Mouse (Mus musculus): ENCODE measurements around the gene Gper1. TPM values are rescaled to one million over a fixed set of nuclear protein-coding genes. Genes with fewer than 3 reads are reported as not detected.

Gper1 gene
- polyA plus RNA-seq, 1 experiment: not detected

DNA sequence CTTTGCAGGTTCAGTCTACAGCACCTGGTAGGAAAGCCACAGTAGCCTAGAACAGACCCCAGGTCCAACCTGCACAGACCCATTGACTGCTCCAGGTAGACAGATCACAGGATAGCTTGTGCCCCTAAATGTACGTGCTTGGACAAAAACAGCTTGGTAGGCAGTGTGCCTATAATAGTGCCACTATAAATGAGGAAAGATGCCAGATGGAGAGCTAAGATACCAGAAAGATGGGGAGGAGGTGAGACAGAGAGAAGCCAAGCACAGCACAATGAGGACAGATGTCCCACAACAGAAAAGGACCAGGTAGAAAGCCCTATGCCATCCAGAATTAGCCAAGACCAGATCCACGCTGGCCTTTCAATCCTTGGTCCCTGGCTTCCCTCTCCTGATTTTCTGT is 20.8 kb upstream of the Gper1 start:
- Histone ChIP-seq H3K36me3 (replicated peaks; ENCODE audit: low read length) (peaks cover 52% of the 10 kb centered on the region), H3K4me1 (peaks cover 98% of the 10 kb centered on the region)
- TF ChIP-seq GATA1 (IDR thresholded peaks at IDR 0.05; ENCODE audit: borderline replicate concordance, low read length): no peak
- TF ChIP-seq FLI1 (IDR thresholded peaks at IDR 0.05; ENCODE audit: low read length): no peak

DNA sequence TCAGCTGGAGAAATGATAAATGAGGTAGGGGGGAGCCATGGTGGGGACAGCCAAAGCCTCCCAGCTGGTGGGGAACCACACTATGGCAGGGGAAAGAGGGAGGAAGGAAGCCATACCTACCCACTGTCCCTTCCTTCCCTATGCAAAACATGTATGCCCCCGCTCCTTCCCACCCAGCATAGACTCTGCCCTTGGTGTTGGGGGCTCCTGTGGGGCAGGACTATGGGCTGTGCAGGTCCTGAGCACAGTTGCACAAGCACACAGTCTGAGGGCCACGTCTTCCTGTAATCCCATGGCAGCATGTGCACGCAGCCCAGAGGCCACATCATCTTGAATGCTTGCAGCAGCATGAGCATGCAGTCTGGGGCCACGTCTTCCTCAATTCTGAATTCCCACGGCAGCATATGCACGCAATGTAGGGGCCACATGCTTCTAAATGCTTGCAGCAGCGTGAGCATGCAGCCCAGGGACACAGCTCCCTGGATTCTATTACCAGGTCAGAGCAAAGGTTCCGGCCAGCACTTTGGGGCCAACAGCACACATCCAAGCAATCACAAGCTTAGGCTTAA is 19.2 kb upstream of the Gper1 start:
- peaks cover 50% of the 10 kb centered on the region for H3K36me3 ChIP-seq (replicated peaks; ENCODE audit: low read length)
- no peaks in the 10 kb centered on the region for H3K9me3 ChIP-seq
- peaks cover 98% of the 10 kb centered on the region for H3K4me1 ChIP-seq
- no peaks in the 10 kb centered on the region for H3K27me3 ChIP-seq (replicated peaks)
- peak overlapping the region; percentile 90 for H3K4me3 ChIP-seq (replicated peaks)
- no peak for TF ChIP-seq GATA1 (IDR thresholded peaks at IDR 0.05; ENCODE audit: borderline replicate concordance, low read length)
- no peak for TF ChIP-seq FLI1 (IDR thresholded peaks at IDR 0.05; ENCODE audit: low read length)

More for the DNA sequence above, 20.8 kb upstream of the Gper1 start:
- no peaks in the 10 kb centered on the region for H3K27me3 ChIP-seq (replicated peaks)
- no peaks in the 10 kb centered on the region for H3K9me3 ChIP-seq
- no peak overlapping the region for H3K4me3 ChIP-seq (replicated peaks)

DNA sequence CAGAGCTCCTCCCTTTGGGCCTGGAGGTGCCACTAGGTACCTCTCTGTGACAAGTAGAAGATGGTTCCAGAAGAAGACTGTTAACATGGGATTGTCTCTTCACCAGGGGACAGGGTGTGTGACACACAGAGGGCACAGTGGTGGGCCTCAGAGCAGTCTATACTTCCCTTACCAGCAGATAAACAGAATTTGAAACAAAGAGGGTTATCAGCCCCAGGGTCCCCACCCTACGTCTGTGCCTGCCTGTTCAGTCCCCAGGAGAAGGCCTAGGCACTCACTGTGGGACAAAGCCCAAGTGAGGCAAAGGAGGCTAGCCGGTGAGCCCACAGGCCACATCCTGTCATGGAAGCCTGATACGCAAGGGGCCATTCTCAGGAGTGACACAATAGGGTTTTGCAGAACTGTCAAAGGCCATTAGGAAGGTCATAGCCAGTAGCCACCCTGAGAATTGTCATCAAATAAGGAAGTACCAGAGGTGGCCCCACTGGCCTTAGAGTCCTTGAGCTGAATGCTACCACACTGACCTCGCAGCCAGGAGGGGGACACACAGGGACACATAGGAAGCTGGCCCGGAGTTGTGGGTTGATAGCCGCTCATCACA is 18.1 kb upstream of the Gper1 start, which contains the start of gene C130050O18Rik:
Gene C130050O18Rik (plus strand): TSS at position 480 of the 601 bp plus-strand sequence.
- TF ChIP-seq GATA1 (IDR thresholded peaks at IDR 0.05; ENCODE audit: borderline replicate concordance, low read length) (0 out of 3 replicates have a peak, but pooled peaks have one; percentile 10), FLI1 (IDR thresholded peaks at IDR 0.05; ENCODE audit: low read length) (no peak)
- H3K4me3 ChIP-seq (replicated peaks): peak within 1 kb of the TSS; percentile 90

DNA sequence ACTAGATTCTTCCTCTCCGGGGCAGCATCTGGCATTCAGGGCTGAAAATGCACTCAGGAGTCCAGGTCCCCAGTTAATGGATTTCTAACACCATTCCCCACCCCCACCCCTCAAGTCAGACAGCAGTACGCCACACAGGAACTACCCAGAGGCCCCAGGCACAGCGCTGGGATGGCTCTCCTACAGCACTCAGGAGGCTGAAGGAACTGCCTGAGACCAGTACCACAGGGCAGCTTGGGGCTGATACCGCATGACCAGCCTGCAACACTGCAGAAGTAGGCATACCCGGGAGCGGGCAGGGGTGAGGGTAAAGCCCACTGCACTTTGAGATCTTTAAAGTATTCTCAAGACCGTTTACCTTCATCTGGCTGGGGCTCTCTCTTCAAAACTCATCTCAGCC is 17.5 kb upstream of the Gper1 start:
- peaks cover 51% of the 10 kb centered on the region for H3K36me3 ChIP-seq (replicated peaks; ENCODE audit: low read length)
- H3K4me3 ChIP-seq (replicated peaks): peak overlapping the region; percentile 90

More for the DNA sequence above, 18.1 kb upstream of the Gper1 start, which contains the start of gene C130050O18Rik:
- no peaks in the 10 kb centered on the region for H3K9me3 ChIP-seq
- H3K27me3 ChIP-seq (replicated peaks): no peaks in the 10 kb centered on the region
- peaks cover 51% of the 10 kb centered on the region for H3K36me3 ChIP-seq (replicated peaks; ENCODE audit: low read length)
- peaks cover 98% of the 10 kb centered on the region for H3K4me1 ChIP-seq

DNA sequence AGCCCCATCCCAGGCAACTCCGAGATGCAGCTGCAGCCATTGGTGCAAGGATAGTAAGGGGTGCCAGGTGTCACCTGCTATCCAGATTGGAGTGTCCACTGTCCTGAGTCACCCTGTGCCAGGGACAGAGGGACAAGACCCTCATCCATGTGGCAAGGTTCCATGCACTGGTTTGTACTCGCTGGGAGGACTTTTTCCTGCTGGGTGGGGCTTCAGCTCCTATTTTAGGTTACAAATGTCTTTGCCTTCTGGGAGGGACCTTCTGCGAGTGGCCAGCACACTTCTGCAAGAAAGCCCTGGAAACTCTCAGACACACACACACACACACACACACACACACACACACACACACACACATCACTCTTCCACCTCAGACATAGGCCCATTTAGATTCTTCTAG is 17.0 kb upstream of the Gper1 start:
- no peak for TF ChIP-seq FLI1 (IDR thresholded peaks at IDR 0.05; ENCODE audit: low read length)
- no peak for TF ChIP-seq GATA1 (IDR thresholded peaks at IDR 0.05; ENCODE audit: borderline replicate concordance, low read length)
- Histone ChIP-seq H3K4me1 (peaks cover 98% of the 10 kb centered on the region), H3K27me3 (replicated peaks) (no peaks in the 10 kb centered on the region), H3K36me3 (replicated peaks; ENCODE audit: low read length) (peaks cover 51% of the 10 kb centered on the region), H3K4me3 (replicated peaks) (peak overlapping the region; percentile 90), H3K9me3 (no peaks in the 10 kb centered on the region)

More for the DNA sequence above, 17.5 kb upstream of the Gper1 start:
- Histone ChIP-seq H3K4me1 (peaks cover 98% of the 10 kb centered on the region), H3K9me3 (no peaks in the 10 kb centered on the region), H3K27me3 (replicated peaks) (no peaks in the 10 kb centered on the region)
- TF ChIP-seq GATA1 (IDR thresholded peaks at IDR 0.05; ENCODE audit: borderline replicate concordance, low read length) (no peak), FLI1 (IDR thresholded peaks at IDR 0.05; ENCODE audit: low read length) (no peak)

DNA sequence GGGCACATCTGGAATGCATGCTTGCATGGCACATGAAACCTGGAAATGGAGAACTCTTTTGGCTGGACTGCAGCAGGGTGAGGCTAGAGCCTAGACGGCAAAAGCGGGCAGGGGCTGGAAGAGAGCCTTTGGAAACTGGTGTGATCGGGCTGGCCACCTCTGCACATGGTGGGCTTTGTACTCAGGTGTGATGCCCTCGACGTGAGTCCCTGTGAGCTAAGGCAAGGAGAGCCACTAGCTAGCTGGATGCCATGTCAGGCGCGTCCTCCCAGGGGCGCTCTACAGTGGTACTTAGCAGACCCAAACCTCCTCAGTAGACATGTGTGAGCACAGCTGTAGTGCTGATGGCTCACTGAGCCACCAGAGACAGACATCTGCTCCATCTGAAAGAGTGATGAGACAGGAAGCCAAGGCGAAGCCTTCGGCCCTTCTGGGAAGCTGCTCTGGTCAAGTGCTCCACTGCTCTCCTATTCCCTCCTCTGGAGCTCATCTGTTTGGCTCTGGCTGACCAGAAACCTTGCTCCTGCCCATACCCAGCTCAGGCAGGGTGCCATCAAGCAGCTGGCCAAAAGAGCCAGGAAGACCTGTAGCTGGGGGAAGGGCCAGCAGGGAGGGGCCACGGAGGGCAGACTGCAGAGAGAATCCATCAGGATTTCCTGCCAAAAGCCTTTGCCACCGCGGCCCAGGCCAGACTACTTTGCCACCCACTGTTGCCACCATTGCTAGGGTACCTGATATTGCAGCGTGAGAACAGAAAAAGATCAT is 15.6 kb upstream of the Gper1 start:
- Histone ChIP-seq H3K9me3 (no peaks in the 10 kb centered on the region), H3K4me3 (replicated peaks) (peak overlapping the region; percentile 85), H3K4me1 (peaks cover 100% of the 10 kb centered on the region), H3K27me3 (replicated peaks) (no peaks in the 10 kb centered on the region), H3K36me3 (replicated peaks; ENCODE audit: low read length) (peaks cover 52% of the 10 kb centered on the region)
- TF ChIP-seq FLI1 (IDR thresholded peaks at IDR 0.05; ENCODE audit: low read length) (no peak), GATA1 (IDR thresholded peaks at IDR 0.05; ENCODE audit: borderline replicate concordance, low read length) (no peak)

DNA sequence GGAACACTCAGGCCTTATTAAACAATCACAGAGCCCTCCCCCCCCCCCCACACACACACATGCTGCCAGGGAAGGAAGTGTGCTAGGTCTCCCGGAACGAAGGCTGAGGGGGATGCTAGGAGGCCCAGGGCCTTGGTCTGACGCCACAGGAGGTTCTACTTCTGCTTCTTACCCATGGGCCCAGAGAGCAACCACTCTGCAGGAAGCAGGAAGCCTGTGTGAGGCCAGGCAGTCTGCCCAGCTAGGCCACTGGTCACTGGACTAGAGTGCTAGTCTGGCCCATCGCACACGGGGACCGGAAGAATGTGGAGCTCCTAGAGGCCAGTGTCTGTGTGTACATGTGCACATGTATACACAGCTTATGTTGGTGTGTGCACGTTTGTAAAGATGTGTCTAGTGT is 14.4 kb upstream of the Gper1 start:
- Histone ChIP-seq H3K4me3 (replicated peaks) (peak overlapping the region; percentile 85), H3K36me3 (replicated peaks; ENCODE audit: low read length) (peaks cover 48% of the 10 kb centered on the region), H3K4me1 (peaks cover 98% of the 10 kb centered on the region)

DNA sequence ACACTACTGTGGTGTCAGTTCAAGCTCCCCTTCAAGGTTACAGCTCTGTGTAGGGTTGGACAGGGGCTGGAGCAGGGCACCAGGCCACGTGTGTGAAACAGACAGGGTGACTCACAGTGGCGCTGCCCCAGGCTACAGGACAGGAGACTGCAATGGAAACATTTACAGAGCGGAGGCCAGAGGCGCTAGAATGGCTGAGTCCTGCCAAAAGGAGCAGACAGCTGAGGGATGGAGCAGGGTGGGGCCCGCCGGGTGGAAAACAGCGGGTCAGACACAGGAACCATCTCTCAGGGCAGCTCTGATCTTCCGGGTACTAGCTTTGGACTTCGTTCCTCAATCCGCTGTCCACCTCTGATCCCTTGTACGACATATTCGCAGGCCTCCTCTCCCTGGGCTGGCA is 13.5 kb upstream of the Gper1 start:
- H3K27me3 ChIP-seq (replicated peaks): no peaks in the 10 kb centered on the region
- TF ChIP-seq FLI1 (IDR thresholded peaks at IDR 0.05; ENCODE audit: low read length) (no peak), GATA1 (IDR thresholded peaks at IDR 0.05; ENCODE audit: borderline replicate concordance, low read length) (no peak)
- H3K4me3 ChIP-seq (replicated peaks): peak overlapping the region; percentile 20
- H3K9me3 ChIP-seq: no peaks in the 10 kb centered on the region
- H3K36me3 ChIP-seq (replicated peaks; ENCODE audit: low read length): peaks cover 55% of the 10 kb centered on the region
- peaks cover 96% of the 10 kb centered on the region for H3K4me1 ChIP-seq

More for the DNA sequence above, 14.4 kb upstream of the Gper1 start:
- Histone ChIP-seq H3K27me3 (replicated peaks) (no peaks in the 10 kb centered on the region), H3K9me3 (no peaks in the 10 kb centered on the region)
- no peak for TF ChIP-seq GATA1 (IDR thresholded peaks at IDR 0.05; ENCODE audit: borderline replicate concordance, low read length)

DNA sequence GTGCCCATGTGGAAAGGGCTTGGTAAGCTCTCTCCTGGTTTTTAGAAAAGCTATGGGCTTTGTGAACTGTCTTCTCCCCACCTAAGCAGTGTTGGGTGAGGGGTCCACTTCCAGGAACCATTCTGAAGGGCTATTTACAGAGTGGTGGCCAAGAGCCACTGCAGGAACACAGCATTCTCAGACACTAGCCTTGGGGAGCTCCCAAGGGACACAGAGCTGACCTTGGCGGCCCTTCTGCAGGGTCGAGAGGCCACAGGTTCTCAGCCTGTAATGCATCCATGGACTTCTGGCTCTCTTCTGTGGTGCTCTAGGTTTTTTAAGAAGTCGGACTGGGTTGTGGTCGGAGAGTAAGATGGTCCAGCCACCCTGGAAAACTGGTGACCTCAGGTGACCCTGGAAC is 12.9 kb upstream of the Gper1 start:
- Histone ChIP-seq H3K27me3 (replicated peaks) (no peaks in the 10 kb centered on the region), H3K36me3 (replicated peaks; ENCODE audit: low read length) (peaks cover 62% of the 10 kb centered on the region), H3K4me3 (replicated peaks) (no peak overlapping the region), H3K9me3 (no peaks in the 10 kb centered on the region), H3K4me1 (peaks cover 92% of the 10 kb centered on the region)
- no peak for TF ChIP-seq GATA1 (IDR thresholded peaks at IDR 0.05; ENCODE audit: borderline replicate concordance, low read length)

DNA sequence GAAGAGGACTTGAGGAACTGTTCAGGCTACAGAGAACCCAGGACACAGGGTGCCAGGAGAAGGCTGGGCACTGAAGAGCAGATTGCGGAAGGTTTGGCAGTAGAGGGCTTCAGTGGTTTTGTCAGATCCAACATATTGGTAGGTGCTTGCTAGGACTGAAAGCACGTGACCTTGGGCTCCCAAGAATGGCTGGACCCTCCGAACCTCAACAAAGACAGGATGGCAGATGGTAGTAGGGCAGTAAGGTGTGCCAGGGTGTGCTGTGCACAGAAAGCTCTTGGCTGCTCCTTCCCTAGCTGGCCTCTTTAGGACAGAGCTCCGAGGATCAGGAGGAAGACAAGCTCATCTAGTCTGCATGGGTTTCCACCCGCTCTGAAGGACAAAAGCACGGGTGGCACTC is 11.8 kb upstream of the Gper1 start:
- Histone ChIP-seq H3K9me3 (no peaks in the 10 kb centered on the region), H3K27me3 (replicated peaks) (no peaks in the 10 kb centered on the region), H3K4me1 (peaks cover 81% of the 10 kb centered on the region), H3K4me3 (replicated peaks) (no peak overlapping the region), H3K36me3 (replicated peaks; ENCODE audit: low read length) (peaks cover 72% of the 10 kb centered on the region)
- TF ChIP-seq GATA1 (IDR thresholded peaks at IDR 0.05; ENCODE audit: borderline replicate concordance, low read length) (no peak), FLI1 (IDR thresholded peaks at IDR 0.05; ENCODE audit: low read length) (no peak)
